Mouse (Mus musculus): Measurements from ENCODE around the gene Hdac7.

Gene Hdac7

GRCm38 (mm10) chr15:97761438-97761837 lies 82.9 kb downstream of the Hdac7 start:
- in situ Hi-C loops (cut with MboI; ENCODE audit: unreplicated experiment in 2 of 2), result loop anchor here in 1 of 2 experiments (5.0 kb wide), 1 partner anchor 39 kb away; no protein-coding TSS in a partner anchor

- in situ Hi-C loops (cut with MboI; ENCODE audit: unreplicated experiment in 2 of 2), result loop anchor here in 1 of 2 experiments (5.0 kb wide), 1 partner anchor 39 kb away; no protein-coding TSS in a partner anchor
Measured at GRCm38 (mm10) chr15:97760952-97761351, 83.3 kb downstream of the Hdac7 start.

- in situ Hi-C loops (cut with MboI; ENCODE audit: unreplicated experiment in 2 of 2), result loop anchor here in 1 of 2 experiments (5.0 kb wide), 1 partner anchor 38 kb away; no protein-coding TSS in a partner anchor
Measured at GRCm38 (mm10) chr15:97760006-97760405, 84.3 kb downstream of the Hdac7 start.

GRCm38 (mm10) chr15:97755361-97755760 lies 88.9 kb downstream of the Hdac7 start:
- in situ Hi-C loops (cut with MboI; ENCODE audit: unreplicated experiment in 2 of 2), result no loop called here

GRCm38 (mm10) chr15:97754476-97754875 lies 89.8 kb downstream of the Hdac7 start:
- in situ Hi-C loops (cut with MboI; ENCODE audit: unreplicated experiment in 2 of 2), result no loop called here

GRCm38 (mm10) chr15:97752491-97752890 lies 91.8 kb downstream of the Hdac7 start:
- in situ Hi-C loops (cut with MboI; ENCODE audit: unreplicated experiment in 2 of 2), result no loop called here

- in situ Hi-C loops (cut with MboI; ENCODE audit: unreplicated experiment in 2 of 2), result no loop called here
Measured at GRCm38 (mm10) chr15:97751676-97752075, 92.6 kb downstream of the Hdac7 start.

- in situ Hi-C loops (cut with MboI; ENCODE audit: unreplicated experiment in 2 of 2), result no loop called here
Measured at GRCm38 (mm10) chr15:97750697-97751096, 93.6 kb downstream of the Hdac7 start.

GRCm38 (mm10) chr15:97749841-97750240 lies 94.5 kb downstream of the Hdac7 start:
- in situ Hi-C loops (cut with MboI; ENCODE audit: unreplicated experiment in 2 of 2), result no loop called here

- in situ Hi-C loops (cut with MboI; ENCODE audit: unreplicated experiment in 2 of 2), result no loop called here
Measured at GRCm38 (mm10) chr15:97749397-97749796, 94.9 kb downstream of the Hdac7 start.

GRCm38 (mm10) chr15:97748964-97749363 lies 95.3 kb downstream of the Hdac7 start:
- in situ Hi-C loops (cut with MboI; ENCODE audit: unreplicated experiment in 2 of 2), result no loop called here

- in situ Hi-C loops (cut with MboI; ENCODE audit: unreplicated experiment in 2 of 2), result no loop called here
Measured at GRCm38 (mm10) chr15:97748309-97748708, 96.0 kb downstream of the Hdac7 start.

GRCm38 (mm10) chr15:97747486-97747885 lies 96.8 kb downstream of the Hdac7 start:
- in situ Hi-C loops (cut with MboI; ENCODE audit: unreplicated experiment in 2 of 2), result no loop called here

- in situ Hi-C loops (cut with MboI; ENCODE audit: unreplicated experiment in 2 of 2), result no loop called here
Measured at GRCm38 (mm10) chr15:97746748-97747147, 97.6 kb downstream of the Hdac7 start.

- in situ Hi-C loops (cut with MboI; ENCODE audit: unreplicated experiment in 2 of 2), result no loop called here
Measured at GRCm38 (mm10) chr15:97746278-97746677, 98.0 kb downstream of the Hdac7 start.

- in situ Hi-C loops (cut with MboI; ENCODE audit: unreplicated experiment in 2 of 2), result no loop called here
Measured at GRCm38 (mm10) chr15:97745331-97745730, 99.0 kb downstream of the Hdac7 start.

- in situ Hi-C loops (cut with MboI; ENCODE audit: unreplicated experiment in 2 of 2), result no loop called here
Measured at GRCm38 (mm10) chr15:97744930-97745329, 99.4 kb downstream of the Hdac7 start.

- in situ Hi-C loops (cut with MboI; ENCODE audit: unreplicated experiment in 2 of 2), result no loop called here
Measured at GRCm38 (mm10) chr15:97743961-97744525, 100.3 kb downstream of the Hdac7 start.

GRCm38 (mm10) chr15:97743210-97743609 lies 101.1 kb downstream of the Hdac7 start:
- in situ Hi-C loops (cut with MboI; ENCODE audit: unreplicated experiment in 2 of 2), result no loop called here
